Comparison of ENCODE assay signal across 8 mouse cellular contexts in the genomic region with DNA sequence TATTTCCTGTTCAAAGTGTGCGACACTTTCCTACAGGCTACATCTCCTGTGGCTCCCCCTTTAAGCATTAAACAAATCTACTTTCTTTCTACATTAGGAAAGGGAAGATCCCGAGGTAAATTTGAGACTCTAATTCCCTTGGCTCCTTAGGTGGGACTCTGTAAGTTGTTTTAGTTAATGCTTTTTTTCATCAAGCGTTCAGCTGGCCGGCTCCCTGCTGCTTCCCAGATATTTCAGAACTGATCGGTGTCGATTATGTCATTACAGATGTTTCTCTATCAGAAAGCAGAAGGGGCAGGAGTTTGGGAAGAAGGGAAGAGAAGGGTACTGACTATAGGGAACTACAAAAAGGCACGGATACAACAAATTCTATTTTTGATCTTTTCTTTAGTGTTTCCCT. TPM values are rescaled to one million over a fixed set of nuclear protein-coding genes. Genes with fewer than 3 reads are reported as not detected.
DNase-seq lines count a peak whose midpoint lies in the region; ATAC-seq and TF ChIP-seq lines count a peak whose summit lies in the region.

No protein-coding gene starts in this region.

- peaks cover 9% of the 10 kb centered on the region for H3K36me3 ChIP-seq in heart, adult 2 months (ENCODE audit: control insufficient read depth, insufficient read depth, low read length)
- no peaks in the 10 kb centered on the region; the same call in 1 of the 2 replicates for H3K36me3 ChIP-seq in forebrain, embryonic 11.5 days (ENCODE audit: control insufficient read depth, insufficient read depth, low read length)
- H3K36me3 ChIP-seq in liver, embryonic 12.5 days, result peaks cover 34% of the 10 kb centered on the region

- H3K4me1 ChIP-seq in heart, adult 2 months (ENCODE audit: control insufficient read depth, insufficient read depth, low read length), result peaks cover 1% of the 10 kb centered on the region
- no peaks in the 10 kb centered on the region; the same call in 1 of the 2 replicates for H3K4me1 ChIP-seq in forebrain, embryonic 11.5 days (replicated peaks; ENCODE audit: control insufficient read depth, insufficient read depth, low read length)
- H3K4me1 ChIP-seq in liver, embryonic 12.5 days, result peaks cover 16% of the 10 kb centered on the region

- H3K4me2 ChIP-seq in forebrain, embryonic 11.5 days (ENCODE audit: low read depth, low read length, severe bottlenecking), result peak overlapping the region; percentile 75
- H3K4me2 ChIP-seq in liver, embryonic 12.5 days, result peak overlapping the region; percentile 87

- TF ChIP-seq CTCF in heart, adult 2 months (IDR thresholded peaks at IDR 0.05), result no peak

- intact Hi-C loops in heart, adult 2 months (cut with DNase I), result loop anchor here (1.0 to 10.0 kb wide), 2 partner anchors 23 to 1812 kb away; partner anchors contain the start of genes Ddx47 and Hist4h4

- no peak for ATAC-seq in forebrain, embryonic 11.5 days (replicated peaks; ENCODE audit: low FRiP score)
- no peak for ATAC-seq in liver, embryonic 12.5 days

- H3K4me3 ChIP-seq in heart, adult 2 months, result peak overlapping the region; percentile 91
- H3K4me3 ChIP-seq in forebrain, embryonic 11.5 days (ENCODE audit: low read depth, low read length), result peak overlapping the region; percentile 96
- peak overlapping the region; percentile 97 for H3K4me3 ChIP-seq in liver, embryonic 12.5 days

- DNase-seq in heart, adult 2 months, result no peak
- DNase-seq in heart, adult 9 months (ENCODE audit: low spot score in 2 of 2), result no peak
- peak; percentile 31 for DNase-seq in 416B (ENCODE audit: low read depth)
- DNase-seq in forebrain, embryonic 11.5 days (ENCODE audit: low spot score), result no peak
- no peak for DNase-seq in layer of hippocampus, adult 11-12 months (ENCODE audit: low spot score)
- DNase-seq in thymus, postnatal 36 days, result no peak
- DNase-seq in left cerebral cortex, adult 9 months (ENCODE audit: low spot score in 2 of 2), result no peak

- H3K79me2 ChIP-seq in heart, adult 2 months (replicated peaks; ENCODE audit: control insufficient read depth, insufficient read depth, low read length), result peaks cover 2% of the 10 kb centered on the region

- H3K9me3 ChIP-seq in forebrain, embryonic 11.5 days (ENCODE audit: control insufficient read depth, low read length), result no peaks in the 10 kb centered on the region
- H3K9me3 ChIP-seq in liver, embryonic 12.5 days (replicated peaks), result no peaks in the 10 kb centered on the region

- TF ChIP-seq EP300 in heart, adult 2 months (IDR thresholded peaks at IDR 0.05; ENCODE audit: insufficient read depth, low read depth, low read length), result no peak

- H3K9ac ChIP-seq in heart, adult 2 months (ENCODE audit: low read depth, low read length), result peak overlapping the region; percentile 98
- peak overlapping the region; percentile 98 for H3K9ac ChIP-seq in forebrain, embryonic 11.5 days (ENCODE audit: low read length)
- peak overlapping the region; percentile 98 for H3K9ac ChIP-seq in liver, embryonic 12.5 days

- H3K27ac ChIP-seq in heart, adult 2 months, result peak overlapping the region; percentile 92
- no peak overlapping the region for H3K27ac ChIP-seq in forebrain, embryonic 11.5 days (ENCODE audit: low read depth, low read length)
- H3K27ac ChIP-seq in liver, embryonic 12.5 days, result peak overlapping the region; percentile 87

- no peak for TF ChIP-seq POLR2A in heart, adult 2 months (IDR thresholded peaks at IDR 0.05; ENCODE audit: insufficient read depth, low read depth, low read length)

- 6% methylated on average over 7 of the region's 7 CpGs for WGBS in heart, adult 2 months
- WGBS in forebrain, embryonic 11.5 days, result 18% methylated on average over 7 of the region's 7 CpGs
- WGBS in liver, embryonic 12.5 days (ENCODE audit: insufficient replicate concordance), result 4% methylated on average over 7 of the region's 7 CpGs

- no peaks in the 10 kb centered on the region for H3K27me3 ChIP-seq in heart, adult 2 months (ENCODE audit: control insufficient read depth, insufficient read depth, low read length)
- H3K27me3 ChIP-seq in forebrain, embryonic 11.5 days (ENCODE audit: control insufficient read depth, insufficient read depth, low read length), result no peaks in the 10 kb centered on the region
- 0 out of 2 replicates have a peak, but pooled peaks cover 3% of the 10 kb centered on the region for H3K27me3 ChIP-seq in liver, embryonic 12.5 days (replicated peaks)

RNA-seq across cellular contexts. Expression of gene BC049715, which starts 0.3 kb away (rescaled TPM):
- total RNA-seq in heart, adult 2 months (2021), result 1 to 10 TPM in 1 of 2 experiments, under 1 TPM in 1; 0.44 to 1.8 TPM
- polyA plus RNA-seq in heart, adult 2 months (2012; rRNA removed), result 0.59 and 0.61 TPM in 2 replicates
- 1.6 and 2.0 TPM in 2 replicates for polyA plus RNA-seq in forebrain, embryonic 11.5 days (2014; fragmentation: Nextera tagmentation; extraction: Ambion mirVana)
- polyA plus RNA-seq in liver, embryonic 12.5 days (2016; fragmentation: Nextera tagmentation; extraction: Ambion mirVana), result 1.2 and 1.3 TPM in 2 replicates

RNA-seq across cellular contexts. Expression of gene Wbp11, which starts 0.9 kb away (rescaled TPM):
- total RNA-seq in heart, adult 2 months (2021), result 10 to 100 TPM; 67.6 to 68.1 TPM
- 28.7 and 28.9 TPM in 2 replicates for polyA plus RNA-seq in heart, adult 2 months (2012; rRNA removed)
- 174 and 191 TPM in 2 replicates for polyA plus RNA-seq in forebrain, embryonic 11.5 days (2014; fragmentation: Nextera tagmentation; extraction: Ambion mirVana)
- 95.0 and 97.3 TPM in 2 replicates for polyA plus RNA-seq in liver, embryonic 12.5 days (2016; fragmentation: Nextera tagmentation; extraction: Ambion mirVana)

RNA-seq across cellular contexts. Expression of gene Smco3, which starts 8.1 kb away (rescaled TPM):
- total RNA-seq in heart, adult 2 months (2021), result not detected
- polyA plus RNA-seq in heart, adult 2 months (2012; rRNA removed), result 0.04 TPM in 1 of 2 replicates, not detected in the other
- 0.44 TPM in 1 of 2 replicates, not detected in the other for polyA plus RNA-seq in forebrain, embryonic 11.5 days (2014; fragmentation: Nextera tagmentation; extraction: Ambion mirVana)
- not detected in 2 replicates for polyA plus RNA-seq in liver, embryonic 12.5 days (2016; fragmentation: Nextera tagmentation; extraction: Ambion mirVana)

RNA-seq across cellular contexts. Expression of gene H2afj, which starts 19.1 kb away (rescaled TPM):
- 10 to 100 TPM; 29.4 to 30.1 TPM for total RNA-seq in heart, adult 2 months (2021)
- polyA plus RNA-seq in heart, adult 2 months (2012; rRNA removed), result 24.6 and 49.4 TPM in 2 replicates
- 85.0 and 94.7 TPM in 2 replicates for polyA plus RNA-seq in forebrain, embryonic 11.5 days (2014; fragmentation: Nextera tagmentation; extraction: Ambion mirVana)
- 196 and 207 TPM in 2 replicates for polyA plus RNA-seq in liver, embryonic 12.5 days (2016; fragmentation: Nextera tagmentation; extraction: Ambion mirVana)

RNA-seq across cellular contexts. Expression of gene Hist4h4, which starts 22.9 kb away (rescaled TPM):
- 1 to 10 TPM; 5.9 to 6.5 TPM for total RNA-seq in heart, adult 2 months (2021)
- polyA plus RNA-seq in heart, adult 2 months (2012; rRNA removed), result 0.16 and 0.56 TPM in 2 replicates
- polyA plus RNA-seq in forebrain, embryonic 11.5 days (2014; fragmentation: Nextera tagmentation; extraction: Ambion mirVana), result 0.45 and 0.53 TPM in 2 replicates
- polyA plus RNA-seq in liver, embryonic 12.5 days (2016; fragmentation: Nextera tagmentation; extraction: Ambion mirVana), result 0.92 and 1.0 TPM in 2 replicates
